ENCODE assay signal across 29 mouse cellular contexts in genomic region chr1:123946149-123946548, GRCm38 (mm10).
DNase-seq lines count a peak whose midpoint lies in the region; ATAC-seq and TF ChIP-seq lines count a peak whose summit lies in the region.
"Had no signal": no experiment of that assay in that cellular context is flagged by ENCODE, and none has a peak within 500 bp of the region (broad histone marks: within the 10 kb centered on the region; RNA-seq: fewer than 3 reads in every experiment).

No protein-coding gene starts in this region.

- no peak for TF ChIP-seq POLR2A in brain, embryonic 14.5 days (IDR thresholded peaks at IDR 0.05; ENCODE audit: borderline replicate concordance, extremely low read depth, insufficient read depth, insufficient read length, poor library complexity, severe bottlenecking)

- no peak overlapping the region for H3K4me3 ChIP-seq in midbrain, embryonic 14.5 days (replicated peaks; ENCODE audit: low read depth, low read length)
- no peak overlapping the region for H3K4me3 ChIP-seq in midbrain, postnatal 0 days (ENCODE audit: low read depth, low read length)
- no peak overlapping the region for H3K4me3 ChIP-seq in ES-E14 (ENCODE audit: insufficient read depth in 1 of 2, low read depth in 1 of 2, low read length in 2 of 2, poor library complexity in 1 of 2, severe bottlenecking in 1 of 2)
- H3K4me3 ChIP-seq in neural tube, embryonic 14.5 days (ENCODE audit: low read depth, low read length), result no peak overlapping the region
- H3K4me3 ChIP-seq: embryonic facial prominence, embryonic 10.5 days; embryonic facial prominence, embryonic 13.5 days; erythroblast, embryonic 14.5 days; forebrain, embryonic 13.5 days; heart, embryonic 12.5 days; heart, embryonic 15.5 days; hindbrain, embryonic 10.5 days; hindbrain, embryonic 13.5 days had no signal

- peak; percentile 50 for DNase-seq in midbrain, embryonic 14.5 days
- no peak for DNase-seq in midbrain, postnatal 0 days (ENCODE audit: low spot score)
- no peak for DNase-seq in ES-E14 (ENCODE audit: low read depth, low spot score)
- peak; percentile 14 for DNase-seq in brain, embryonic 14.5 days (ENCODE audit: low read depth)
- no peak for DNase-seq in adrenal gland, postnatal 25 days
- no peak for DNase-seq in frontal cortex, postnatal 36 days (ENCODE audit: low spot score in 2 of 2)
- DNase-seq: adrenal gland, postnatal 10 days; cerebellum, adult 11-12 months; cerebellum, adult 8-10 months; cerebellum, postnatal 10 days; cerebellum, postnatal 36 days; embryo, embryonic 11 days; gastrocnemius, postnatal 25 days; heart, adult 18-20 months; heart, postnatal 10 days; heart, postnatal 36 days had no signal

- no peak for TF ChIP-seq CTCF in midbrain, postnatal 0 days (IDR thresholded peaks at IDR 0.05)
- TF ChIP-seq CTCF in brain, embryonic 14.5 days (IDR thresholded peaks at IDR 0.05; ENCODE audit: borderline replicate concordance, extremely low read depth, insufficient read depth, insufficient read length), result no peak

- H3K9ac ChIP-seq in midbrain, embryonic 14.5 days (replicated peaks; ENCODE audit: low read length), result no peak overlapping the region
- H3K9ac ChIP-seq in midbrain, postnatal 0 days (replicated peaks; ENCODE audit: low read length, poor library complexity, severe bottlenecking), result no peak overlapping the region
- no peak overlapping the region for H3K9ac ChIP-seq in ES-E14 (ENCODE audit: insufficient read depth, low read depth, low read length, poor library complexity, severe bottlenecking)
- H3K9ac ChIP-seq in neural tube, embryonic 14.5 days (replicated peaks; ENCODE audit: low read depth, low read length), result no peak overlapping the region
- H3K9ac ChIP-seq: embryonic facial prominence, embryonic 13.5 days; forebrain, embryonic 13.5 days; heart, embryonic 12.5 days; heart, embryonic 15.5 days; hindbrain, embryonic 13.5 days had no signal

- H3K9me3 ChIP-seq in midbrain, embryonic 14.5 days (ENCODE audit: control insufficient read depth, low read length), result no peaks in the 10 kb centered on the region
- no peaks in the 10 kb centered on the region for H3K9me3 ChIP-seq in midbrain, postnatal 0 days (ENCODE audit: low read length)
- H3K9me3 ChIP-seq in ES-E14 (ENCODE audit: control insufficient read depth, insufficient read depth, low read depth, low read length), result no peaks in the 10 kb centered on the region
- no peaks in the 10 kb centered on the region for H3K9me3 ChIP-seq in neural tube, embryonic 14.5 days (ENCODE audit: control insufficient read depth, low read length)
- H3K9me3 ChIP-seq: embryonic facial prominence, embryonic 10.5 days; embryonic facial prominence, embryonic 13.5 days; forebrain, embryonic 13.5 days; heart, embryonic 12.5 days; heart, embryonic 15.5 days; hindbrain, embryonic 10.5 days; hindbrain, embryonic 13.5 days had no signal

- in situ Hi-C loops in ES-E14 (cut with MboI; ENCODE audit: low sequenced_read_pairs in 2 of 2, unreplicated experiment in 2 of 2), result no loop called here

- H3K36me3 ChIP-seq in midbrain, embryonic 14.5 days (ENCODE audit: control insufficient read depth, insufficient read depth, low read length), result no peaks in the 10 kb centered on the region
- H3K36me3 ChIP-seq in midbrain, postnatal 0 days (ENCODE audit: insufficient read depth, low read length), result no peaks in the 10 kb centered on the region
- H3K36me3 ChIP-seq in ES-E14 (ENCODE audit: control insufficient read depth, insufficient read depth, low read length, poor library complexity, severe bottlenecking), result no peaks in the 10 kb centered on the region
- no peaks in the 10 kb centered on the region for H3K36me3 ChIP-seq in neural tube, embryonic 14.5 days (ENCODE audit: control insufficient read depth, insufficient read depth, low read length)
- H3K36me3 ChIP-seq: embryonic facial prominence, embryonic 10.5 days; embryonic facial prominence, embryonic 13.5 days; heart, embryonic 12.5 days; heart, embryonic 15.5 days; hindbrain, embryonic 10.5 days; hindbrain, embryonic 13.5 days had no signal

- H3K4me2 ChIP-seq in midbrain, embryonic 14.5 days (ENCODE audit: low read length), result no peak overlapping the region
- H3K4me2 ChIP-seq in midbrain, postnatal 0 days (ENCODE audit: low read depth, low read length, poor library complexity, severe bottlenecking), result no peak overlapping the region
- H3K4me2 ChIP-seq in neural tube, embryonic 14.5 days (ENCODE audit: low read depth, low read length), result no peak overlapping the region
- H3K4me2 ChIP-seq: embryonic facial prominence, embryonic 13.5 days; forebrain, embryonic 13.5 days; heart, embryonic 12.5 days; heart, embryonic 15.5 days; hindbrain, embryonic 13.5 days had no signal

- no peaks in the 10 kb centered on the region for H3K27me3 ChIP-seq in midbrain, embryonic 14.5 days (ENCODE audit: control insufficient read depth, insufficient read depth, low read length)
- no peaks in the 10 kb centered on the region for H3K27me3 ChIP-seq in midbrain, postnatal 0 days (ENCODE audit: insufficient read depth, low read length)
- no peaks in the 10 kb centered on the region for H3K27me3 ChIP-seq in neural tube, embryonic 14.5 days (ENCODE audit: control insufficient read depth, insufficient read depth, low read length)
- H3K27me3 ChIP-seq: embryonic facial prominence, embryonic 13.5 days; forebrain, embryonic 13.5 days; heart, embryonic 12.5 days; heart, embryonic 15.5 days; hindbrain, embryonic 13.5 days had no signal

- WGBS in midbrain, embryonic 14.5 days, result 54% methylated on average over 4 of the region's 4 CpGs
- 52% methylated on average over 4 of the region's 4 CpGs for WGBS in midbrain, postnatal 0 days
- WGBS in neural tube, embryonic 14.5 days, result 46% methylated on average over 4 of the region's 4 CpGs

- no peak overlapping the region for H3K27ac ChIP-seq in midbrain, embryonic 14.5 days (replicated peaks; ENCODE audit: low read depth, low read length)
- H3K27ac ChIP-seq in midbrain, postnatal 0 days (ENCODE audit: low read depth, low read length), result no peak overlapping the region
- no peak overlapping the region for H3K27ac ChIP-seq in ES-E14 (ENCODE audit: insufficient read depth, low read depth, low read length, poor library complexity, severe bottlenecking)
- no peak overlapping the region for H3K27ac ChIP-seq in neural tube, embryonic 14.5 days (ENCODE audit: low read depth, low read length)
- H3K27ac ChIP-seq: embryonic facial prominence, embryonic 10.5 days; embryonic facial prominence, embryonic 13.5 days; forebrain, embryonic 13.5 days; heart, embryonic 15.5 days; hindbrain, embryonic 10.5 days; hindbrain, embryonic 13.5 days had no signal

- no peaks in the 10 kb centered on the region for H3K4me1 ChIP-seq in midbrain, embryonic 14.5 days (ENCODE audit: control insufficient read depth, insufficient read depth, low read length)
- no peaks in the 10 kb centered on the region for H3K4me1 ChIP-seq in midbrain, postnatal 0 days (ENCODE audit: insufficient read depth, low read length)
- no peaks in the 10 kb centered on the region for H3K4me1 ChIP-seq in ES-E14 (ENCODE audit: control insufficient read depth in 2 of 2, insufficient read depth in 2 of 2, low read length in 2 of 2, poor library complexity in 1 of 2)
- no peaks in the 10 kb centered on the region for H3K4me1 ChIP-seq in neural tube, embryonic 14.5 days (ENCODE audit: control insufficient read depth, insufficient read depth, low read length)
- H3K4me1 ChIP-seq: embryonic facial prominence, embryonic 10.5 days; embryonic facial prominence, embryonic 13.5 days; forebrain, embryonic 13.5 days; heart, embryonic 12.5 days; heart, embryonic 15.5 days; hindbrain, embryonic 10.5 days; hindbrain, embryonic 13.5 days had no signal

- ATAC-seq in midbrain, embryonic 14.5 days (ENCODE audit: low FRiP score, low TSS enrichment), result peak; percentile 70; the same call in 1 of the 2 replicates
- ATAC-seq in midbrain, postnatal 0 days (ENCODE audit: low FRiP score), result no peak
- ATAC-seq in neural tube, embryonic 14.5 days (ENCODE audit: low read depth), result peak; percentile 63; the same call in 1 of the 2 replicates
- ATAC-seq in activated CD4-positive, CD25-positive, alpha-beta regulatory T cell, adult 4 months, result no peak
- ATAC-seq: CD4-positive, CD25-positive, alpha-beta regulatory T cell, adult 4 months; forebrain, embryonic 13.5 days; forebrain, embryonic 16.5 days; hindbrain, embryonic 16.5 days had no signal

TF ChIP-seq in ES-E14, 5 proteins besides CTCF, POLR2A, EP300 and RAD21:
- TF ChIP-seq HCFC1 (IDR thresholded peaks at IDR 0.05; ENCODE audit: borderline replicate concordance, insufficient read depth, low read length) (no peak), CHD2 (IDR thresholded peaks at IDR 0.05; ENCODE audit: low read depth, low read length) (no peak), ZNF384 (IDR thresholded peaks at IDR 0.05; ENCODE audit: low read depth, low read length) (no peak), ZC3H11A (IDR thresholded peaks at IDR 0.05; ENCODE audit: borderline replicate concordance, low read depth, low read length) (no peak), MAFK (IDR thresholded peaks at IDR 0.05; ENCODE audit: insufficient read depth, low read depth, low read length) (0 out of 2 replicates have a peak, but pooled peaks have one; percentile 1)
TF ChIP-seq in ES-E14: peak in this region for 1.

Comparison
In these comparisons a context has a peak if more than half of its experiments do, and no peak if none do; other contexts are left out.
1. ATAC-seq: peak in midbrain, embryonic 14.5 days (single experiment) and neural tube, embryonic 14.5 days (single experiment); none in midbrain, postnatal 0 days (single experiment) and activated CD4-positive, CD25-positive, alpha-beta regulatory T cell, adult 4 months (single experiment).
2. DNase-seq: peak in midbrain, embryonic 14.5 days (single experiment) and brain, embryonic 14.5 days (single experiment); none in midbrain, postnatal 0 days (single experiment), ES-E14 (single experiment), adrenal gland, postnatal 25 days (single experiment) and frontal cortex, postnatal 36 days (0 of 2).